Mouse (Mus musculus): ENCODE data around the gene Xylt1.

Xylt1 gene

GRCm38 (mm10) chr7:117512301-117512700 lies 131.5 kb downstream of the Xylt1 start:
- in situ Hi-C loops (cut with MboI, MseI) = no loop called here

GRCm38 (mm10) chr7:117515794-117516193 lies 135.0 kb downstream of the Xylt1 start:
- in situ Hi-C loops (cut with MboI, MseI) = no loop called here

GRCm38 (mm10) chr7:117516896-117517295 lies 136.1 kb downstream of the Xylt1 start:
- in situ Hi-C loops (cut with MboI, MseI) = no loop called here

GRCm38 (mm10) chr7:117521369-117521768 lies 140.6 kb downstream of the Xylt1 start:
- in situ Hi-C loops (cut with MboI, MseI) = no loop called here

- in situ Hi-C loops (cut with MboI, MseI) = no loop called here
Measured at GRCm38 (mm10) chr7:117522092-117522635, 141.4 kb downstream of the Xylt1 start.

- in situ Hi-C loops (cut with MboI, MseI) = no loop called here
Measured at GRCm38 (mm10) chr7:117524430-117525214, 143.8 kb downstream of the Xylt1 start.

GRCm38 (mm10) chr7:117525678-117526077 lies 144.9 kb downstream of the Xylt1 start:
- in situ Hi-C loops (cut with MboI, MseI) = no loop called here

- in situ Hi-C loops (cut with MboI, MseI) = no loop called here
Measured at GRCm38 (mm10) chr7:117526570-117526969, 145.8 kb downstream of the Xylt1 start.

GRCm38 (mm10) chr7:117529787-117530655 lies 149.2 kb downstream of the Xylt1 start:
- in situ Hi-C loops (cut with MboI, MseI) = no loop called here

GRCm38 (mm10) chr7:117532651-117533050 lies 151.9 kb downstream of the Xylt1 start:
- in situ Hi-C loops (cut with MboI, MseI) = no loop called here

- in situ Hi-C loops (cut with MboI, MseI) = no loop called here
Measured at GRCm38 (mm10) chr7:117533164-117533563, 152.4 kb downstream of the Xylt1 start.

GRCm38 (mm10) chr7:117539931-117540330 lies 159.2 kb downstream of the Xylt1 start:
- in situ Hi-C loops (cut with MboI, MseI) = no loop called here

GRCm38 (mm10) chr7:117540413-117540812 lies 159.6 kb downstream of the Xylt1 start:
- in situ Hi-C loops (cut with MboI, MseI) = no loop called here

- in situ Hi-C loops (cut with MboI, MseI) = no loop called here
Measured at GRCm38 (mm10) chr7:117541056-117541455, 160.3 kb downstream of the Xylt1 start.

- in situ Hi-C loops (cut with MboI, MseI) = no loop called here
Measured at GRCm38 (mm10) chr7:117541681-117542080, 160.9 kb downstream of the Xylt1 start.

GRCm38 (mm10) chr7:117543041-117543440 lies 162.3 kb downstream of the Xylt1 start:
- in situ Hi-C loops (cut with MboI, MseI) = no loop called here

GRCm38 (mm10) chr7:117544126-117544525 lies 163.3 kb downstream of the Xylt1 start:
- in situ Hi-C loops (cut with MboI, MseI) = no loop called here

- in situ Hi-C loops (cut with MboI, MseI) = no loop called here
Measured at GRCm38 (mm10) chr7:117548301-117548700, 167.5 kb downstream of the Xylt1 start.

GRCm38 (mm10) chr7:117550916-117551549 lies 170.3 kb downstream of the Xylt1 start:
- in situ Hi-C loops (cut with MboI, MseI) = no loop called here

- in situ Hi-C loops (cut with MboI, MseI) = no loop called here
Measured at GRCm38 (mm10) chr7:117553228-117553627, 172.4 kb downstream of the Xylt1 start.

GRCm38 (mm10) chr7:117555735-117556134 lies 175.0 kb downstream of the Xylt1 start:
- in situ Hi-C loops (cut with MboI, MseI) = no loop called here

- in situ Hi-C loops (cut with MboI, MseI) = no loop called here
Measured at GRCm38 (mm10) chr7:117558166-117558565, 177.4 kb downstream of the Xylt1 start.
